In the genomic region with DNA sequence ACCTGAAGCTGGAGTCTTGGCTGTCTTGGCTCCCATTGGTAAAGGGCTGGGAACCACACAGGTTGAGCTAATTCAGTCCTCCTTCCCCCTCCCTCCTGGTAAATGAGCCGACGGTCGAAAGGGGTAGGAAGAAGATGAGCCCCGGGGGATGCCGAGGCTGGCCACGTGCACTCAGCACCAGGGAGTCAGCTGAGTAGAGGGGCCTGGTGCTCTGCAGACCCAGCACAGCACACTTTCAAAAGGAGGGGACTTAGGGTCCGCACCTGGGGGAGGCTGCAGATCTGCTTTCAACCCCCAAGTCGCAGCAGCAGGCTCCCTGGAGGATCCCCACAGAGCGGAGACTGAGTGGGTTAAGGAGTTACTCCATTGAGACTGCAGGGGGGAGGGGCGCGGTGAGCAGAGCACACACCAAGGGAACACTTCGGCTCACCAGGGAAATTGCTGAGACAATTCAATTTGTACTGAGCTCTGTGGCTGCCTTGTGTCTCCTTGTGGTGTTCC, we compare ENCODE assay signal across 9 mouse cellular contexts. TPM values are rescaled to one million over a fixed set of nuclear protein-coding genes. Genes with fewer than 3 reads are reported as not detected.
DNase-seq lines count a peak whose midpoint lies in the region; ATAC-seq lines count a peak whose summit lies in the region.
"Had no signal": no experiment of that assay in that cellular context is flagged by ENCODE, and none has a peak within 500 bp of the region (broad histone marks: within the 10 kb centered on the region; RNA-seq: fewer than 3 reads in every experiment).

No protein-coding gene starts in this region.

- H3K27ac ChIP-seq in heart, embryonic 12.5 days (ENCODE audit: poor library complexity, severe bottlenecking): no peak overlapping the region
- no peak overlapping the region; the same call in 1 of the 2 replicates for H3K27ac ChIP-seq in forebrain, embryonic 11.5 days (ENCODE audit: low read depth, low read length)
- H3K27ac ChIP-seq in midbrain, embryonic 11.5 days (ENCODE audit: low read depth, low read length): peak overlapping the region; percentile 97

- 7% methylated on average over 11 of the region's 12 CpGs for WGBS in heart, embryonic 12.5 days
- WGBS in forebrain, embryonic 11.5 days: under 1% methylated on average over 12 of the region's 12 CpGs
- WGBS in midbrain, embryonic 11.5 days: under 1% methylated on average over 12 of the region's 12 CpGs

- 0 out of 2 replicates have a peak overlapping the region, but pooled peaks have one; percentile 4 for H3K9ac ChIP-seq in heart, embryonic 12.5 days
- peak overlapping the region; percentile 47 for H3K9ac ChIP-seq in forebrain, embryonic 11.5 days (ENCODE audit: low read length)
- peak overlapping the region; percentile 97 for H3K9ac ChIP-seq in midbrain, embryonic 11.5 days (ENCODE audit: low read length)

- peak overlapping the region; percentile 99 for H3K4me2 ChIP-seq in heart, embryonic 12.5 days
- H3K4me2 ChIP-seq in forebrain, embryonic 11.5 days (ENCODE audit: low read depth, low read length, severe bottlenecking): peak overlapping the region; percentile 99
- peak overlapping the region; percentile 98 for H3K4me2 ChIP-seq in midbrain, embryonic 11.5 days

- peaks cover 45% of the 10 kb centered on the region for H3K4me1 ChIP-seq in heart, embryonic 12.5 days (replicated peaks)
- peaks cover 32% of the 10 kb centered on the region for H3K4me1 ChIP-seq in forebrain, embryonic 11.5 days (replicated peaks; ENCODE audit: control insufficient read depth, insufficient read depth, low read length)
- H3K4me1 ChIP-seq in midbrain, embryonic 11.5 days (ENCODE audit: control insufficient read depth, insufficient read depth, low read length): peaks cover 37% of the 10 kb centered on the region

- no peaks in the 10 kb centered on the region for H3K36me3 ChIP-seq in heart, embryonic 12.5 days
- H3K36me3 ChIP-seq in forebrain, embryonic 11.5 days (ENCODE audit: control insufficient read depth, insufficient read depth, low read length): no peaks in the 10 kb centered on the region
- no peaks in the 10 kb centered on the region for H3K36me3 ChIP-seq in midbrain, embryonic 11.5 days (ENCODE audit: control insufficient read depth, insufficient read depth, low read length)

- H3K4me3 ChIP-seq in heart, embryonic 12.5 days: no peak overlapping the region
- H3K4me3 ChIP-seq in forebrain, embryonic 11.5 days (ENCODE audit: low read depth, low read length): peak overlapping the region; percentile 13; the same call in 1 of the 2 replicates
- peak overlapping the region; percentile 73 for H3K4me3 ChIP-seq in midbrain, embryonic 11.5 days (ENCODE audit: low read depth, low read length)

- H3K9me3 ChIP-seq in heart, embryonic 12.5 days (replicated peaks): no peaks in the 10 kb centered on the region
- H3K9me3 ChIP-seq in forebrain, embryonic 11.5 days (ENCODE audit: control insufficient read depth, low read length): no peaks in the 10 kb centered on the region
- H3K9me3 ChIP-seq in midbrain, embryonic 11.5 days (ENCODE audit: control insufficient read depth, low read length): no peaks in the 10 kb centered on the region

- no peak for ATAC-seq in heart, embryonic 12.5 days (ENCODE audit: insufficient number of reproducible peaks, low FRiP score)
- no peak for ATAC-seq in forebrain, embryonic 11.5 days (replicated peaks; ENCODE audit: low FRiP score)
- ATAC-seq in midbrain, embryonic 11.5 days (ENCODE audit: low FRiP score): no peak

- DNase-seq in heart, postnatal 4 days: no peak
- peak; percentile 70 for DNase-seq in ES-CJ7 (ENCODE audit: low read depth, low spot score)
- DNase-seq in forebrain, embryonic 11.5 days (ENCODE audit: low spot score): peak; percentile 75
- peak; percentile 92 for DNase-seq in midbrain, embryonic 11.5 days (ENCODE audit: low spot score, missing footprints)
- DNase-seq in ovary, postnatal 10 days (ENCODE audit: low spot score): no peak
- DNase-seq in T-cell, adult 2 months (ENCODE audit: low spot score): no peak
- no peak for DNase-seq in frontal cortex, postnatal 14 days (ENCODE audit: low spot score in 2 of 2)

- peaks cover 14% of the 10 kb centered on the region for H3K27me3 ChIP-seq in heart, embryonic 12.5 days (replicated peaks)
- no peaks in the 10 kb centered on the region for H3K27me3 ChIP-seq in forebrain, embryonic 11.5 days (ENCODE audit: control insufficient read depth, insufficient read depth, low read length)
- H3K27me3 ChIP-seq in midbrain, embryonic 11.5 days (ENCODE audit: control insufficient read depth, insufficient read depth, low read length): peaks cover 2% of the 10 kb centered on the region; the same call in 1 of the 2 replicates

RNA-seq across cellular contexts. Expression of gene Ccdc85c, which starts 2.2 kb away (rescaled TPM):
- 5.9 and 6.0 TPM in 2 replicates for polyA plus RNA-seq in heart, embryonic 12.5 days (2016; fragmentation: Nextera tagmentation; extraction: Ambion mirVana)
- total RNA-seq in heart, postnatal 4 days (2021): 10 to 100 TPM; 35.2 to 37.2 TPM
- 18.0 and 18.8 TPM in 2 replicates for polyA plus RNA-seq in forebrain, embryonic 11.5 days (2014; fragmentation: Nextera tagmentation; extraction: Ambion mirVana)
- 19.2 and 20.4 TPM in 2 replicates for polyA plus RNA-seq in midbrain, embryonic 11.5 days (2014; fragmentation: Nextera tagmentation; extraction: Ambion mirVana)

RNA-seq across cellular contexts. Expression of gene Hhipl1, which starts 28.7 kb away (rescaled TPM):
- polyA plus RNA-seq in heart, embryonic 12.5 days (2016; fragmentation: Nextera tagmentation; extraction: Ambion mirVana): 0.82 and 1.2 TPM in 2 replicates
- total RNA-seq in heart, postnatal 4 days (2021): 1 to 10 TPM; 2.5 to 2.8 TPM
- polyA plus RNA-seq in forebrain, embryonic 11.5 days (2014; fragmentation: Nextera tagmentation; extraction: Ambion mirVana): 2.5 and 3.0 TPM in 2 replicates
- 2.7 and 3.5 TPM in 2 replicates for polyA plus RNA-seq in midbrain, embryonic 11.5 days (2014; fragmentation: Nextera tagmentation; extraction: Ambion mirVana)
- total RNA-seq: hematopoietic stem cell, adult 5-6 weeks had no signal

RNA-seq across cellular contexts. Expression of gene Cyp46a1, which starts 56.8 kb away (rescaled TPM):
- 7.9 and 8.0 TPM in 2 replicates for polyA plus RNA-seq in heart, embryonic 12.5 days (2016; fragmentation: Nextera tagmentation; extraction: Ambion mirVana)
- total RNA-seq in heart, postnatal 4 days (2021): 1 to 10 TPM; 2.5 to 3.3 TPM
- polyA plus RNA-seq in forebrain, embryonic 11.5 days (2014; fragmentation: Nextera tagmentation; extraction: Ambion mirVana): 16.3 and 18.4 TPM in 2 replicates
- polyA plus RNA-seq in midbrain, embryonic 11.5 days (2014; fragmentation: Nextera tagmentation; extraction: Ambion mirVana): 8.6 and 10.2 TPM in 2 replicates

Comparison
In these comparisons a context has a peak if more than half of its experiments do, and no peak if none do; other contexts are left out.
1. H3K9ac ChIP-seq: peak in every context shown above with its lines; median percentile 97 in midbrain, embryonic 11.5 days; 47 in forebrain, embryonic 11.5 days; 4 in heart, embryonic 12.5 days.
2. DNase-seq: peak in ES-CJ7 (single experiment), forebrain, embryonic 11.5 days (single experiment) and midbrain, embryonic 11.5 days (single experiment); none in heart, postnatal 4 days (single experiment), ovary, postnatal 10 days (single experiment), T-cell, adult 2 months (single experiment) and frontal cortex, postnatal 14 days (0 of 2).
3. Peak in every context shown above with its lines, with median percentiles within 50 percentile points of each other: H3K4me2 ChIP-seq.